Mouse (Mus musculus) midbrain, embryonic 12.5 days (tissue): Measurements from ENCODE around the gene Nsg1. TPM values are rescaled to one million over a fixed set of nuclear protein-coding genes. Genes with fewer than 3 reads are reported as not detected.

Experiments
- ATAC-seq: fragments of 200-750 bp; cut with Nextera tagmentation; 2 replicates; pipeline ENCODE4 v1.8.0; 2017; ENCODE audit warnings: low read depth, moderate TSS enrichment, moderate library complexity; ENCODE audit not compliant: low FRiP score
- H3K27ac ChIP-seq: fragments of 300-500 bp; sonication (generic); replicated peaks from 2 replicates; pipeline ENCODE4 v1.5.1; 2016; ENCODE audit warnings: mild to moderate bottlenecking
- H3K27me3 ChIP-seq: fragments of 300-500 bp; sonication (generic); 2 replicates; pipeline ENCODE4 v1.6.1; 2016; ENCODE audit warnings: mild to moderate bottlenecking
- H3K36me3 ChIP-seq: fragments of 300-500 bp; sonication (generic); 2 replicates; pipeline ENCODE4 v1.6.1; 2016
- H3K4me1 ChIP-seq: fragments of 300-500 bp; sonication (generic); 2 replicates; pipeline ENCODE4 v1.6.1; 2016
- H3K4me2 ChIP-seq: fragments of 300-500 bp; sonication (generic); replicated peaks from 2 replicates; pipeline ENCODE4 v1.6.1; 2016; ENCODE audit warnings: mild to moderate bottlenecking, moderate library complexity
- H3K4me3 ChIP-seq: fragments of 300-500 bp; sonication (generic); 2 replicates; pipeline ENCODE4 v1.5.1; 2016; ENCODE audit warnings: mild to moderate bottlenecking
- H3K9ac ChIP-seq: fragments of 300-500 bp; sonication (generic); replicated peaks from 2 replicates; pipeline ENCODE4 v1.6.1; 2016; ENCODE audit warnings: mild to moderate bottlenecking, moderate library complexity
- H3K9me3 ChIP-seq: fragments of 300-500 bp; sonication (generic); 2 replicates; pipeline ENCODE4 v1.6.1; 2016; ENCODE audit warnings: mild to moderate bottlenecking
- WGBS: fragments of 180-500 bp; shearing (Covaris S2); methylation state at CpG from one replicate; pipeline ENCODE4 v1.1.7; 2016; 5-methylcytosine and 5-hydroxymethylcytosine counted together
- polyA plus RNA-seq: library from polyadenylated mRNA; unstranded; fragments of >200 nt; fragmentation: Nextera tagmentation; extraction: Ambion mirVana; gene quantifications from 2 replicates; pipeline ENCODE4 v1.2.1, GENCODE M21; 2016

The Nsg1 gene
- polyA plus RNA-seq, 1 experiment from 2014 or later: 369 TPM

GRCm38 (mm10) chr5:38097501-38098093 lies 62.1 kb downstream of the Nsg1 start:
- Histone ChIP-seq H3K27me3 (no peaks in the 10 kb centered on the region), H3K4me2 (no peak overlapping the region), H3K9me3 (no peaks in the 10 kb centered on the region), H3K4me3 (no peak overlapping the region), H3K27ac (no peak overlapping the region), H3K4me1 (no peaks in the 10 kb centered on the region), H3K36me3 (no peaks in the 10 kb centered on the region), H3K9ac (no peak overlapping the region)
- WGBS: 70% methylated on average over 4 of the region's 4 CpGs
- no peak for ATAC-seq

DNA sequence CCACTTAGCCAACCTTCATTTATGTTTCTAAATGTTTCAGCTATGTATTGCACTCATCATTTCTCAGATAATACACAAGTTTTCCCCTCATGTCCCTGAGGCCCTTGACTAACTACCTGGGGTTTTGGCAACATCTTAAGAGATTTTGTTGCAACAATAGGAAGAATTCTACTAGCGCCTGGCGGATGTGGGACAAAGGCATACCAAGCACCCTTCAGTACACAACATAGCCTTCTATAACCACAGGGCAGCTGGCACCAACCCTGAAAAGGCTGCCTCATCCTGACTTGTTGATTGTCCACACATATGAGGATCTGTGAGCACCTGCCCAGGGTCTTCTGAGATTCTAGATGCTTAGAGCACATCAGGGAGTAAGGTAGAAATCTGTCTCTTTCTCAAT lies 65.4 kb downstream of the Nsg1 start:
- Histone ChIP-seq H3K4me3 (no peak overlapping the region), H3K9ac (no peak overlapping the region), H3K4me1 (peaks cover 5% of the 10 kb centered on the region), H3K4me2 (no peak overlapping the region), H3K36me3 (no peaks in the 10 kb centered on the region), H3K9me3 (no peaks in the 10 kb centered on the region), H3K27me3 (no peaks in the 10 kb centered on the region), H3K27ac (no peak overlapping the region)
- 92% methylated on average over 2 of the region's 2 CpGs for WGBS
- no peak for ATAC-seq

- H3K27ac ChIP-seq: no peak overlapping the region
- H3K4me3 ChIP-seq: no peak overlapping the region
- no peaks in the 10 kb centered on the region for H3K36me3 ChIP-seq
- H3K9ac ChIP-seq: no peak overlapping the region
- no peak for ATAC-seq
- H3K4me2 ChIP-seq: no peak overlapping the region
- no peaks in the 10 kb centered on the region for H3K9me3 ChIP-seq
- peaks cover 5% of the 10 kb centered on the region for H3K4me1 ChIP-seq
- 71% methylated on average over 2 of the region's 2 CpGs for WGBS
- no peaks in the 10 kb centered on the region for H3K27me3 ChIP-seq
These were observed 67.8 kb downstream of the Nsg1 start for GRCm38 (mm10) chr5:38091966-38092304.

GRCm38 (mm10) chr5:38091046-38091965 lies 68.4 kb downstream of the Nsg1 start:
- ATAC-seq: peak; percentile 49; the same call in 1 of the 2 replicates
- WGBS: 71% methylated on average over 8 of the region's 8 CpGs
- no peaks in the 10 kb centered on the region for H3K27me3 ChIP-seq
- no peaks in the 10 kb centered on the region for H3K9me3 ChIP-seq
- H3K36me3 ChIP-seq: no peaks in the 10 kb centered on the region
- H3K27ac ChIP-seq: no peak overlapping the region
- H3K4me1 ChIP-seq: peaks cover 5% of the 10 kb centered on the region
- H3K4me2 ChIP-seq: no peak overlapping the region
- H3K4me3 ChIP-seq: no peak overlapping the region
- no peak overlapping the region for H3K9ac ChIP-seq

GRCm38 (mm10) chr5:38090581-38090980 lies 69.1 kb downstream of the Nsg1 start:
- Histone ChIP-seq H3K4me2 (no peak overlapping the region), H3K36me3 (no peaks in the 10 kb centered on the region), H3K4me3 (no peak overlapping the region), H3K9me3 (no peaks in the 10 kb centered on the region), H3K27me3 (0 out of 2 replicates have a peak, but pooled peaks cover 3% of the 10 kb centered on the region), H3K9ac (no peak overlapping the region), H3K27ac (no peak overlapping the region), H3K4me1 (peaks cover 8% of the 10 kb centered on the region)
- ATAC-seq: no peak
- WGBS: 57% methylated on average over 3 of the region's 3 CpGs

DNA sequence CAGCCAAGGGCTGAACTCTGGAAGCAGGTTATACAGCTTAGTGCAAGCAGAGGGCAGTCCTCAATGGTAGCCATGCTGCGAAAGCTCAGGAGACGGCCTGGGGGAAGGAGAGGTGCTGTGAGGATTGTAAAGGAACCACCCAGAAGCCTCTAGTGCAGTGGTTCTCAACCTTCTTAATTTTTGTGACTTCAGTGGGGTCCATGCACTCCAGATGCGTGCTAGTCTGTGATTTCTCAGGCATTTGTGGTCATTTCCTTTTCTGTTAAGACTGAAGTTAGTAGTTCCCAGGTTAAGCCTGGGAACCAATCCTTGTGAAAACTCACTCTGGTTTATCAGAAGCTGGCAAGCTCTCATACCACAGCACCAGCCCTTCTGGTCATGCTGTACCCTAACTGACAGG lies 69.6 kb downstream of the Nsg1 start:
- H3K9me3 ChIP-seq: no peaks in the 10 kb centered on the region

More for the DNA sequence above, 69.6 kb downstream of the Nsg1 start:
- Histone ChIP-seq H3K27me3 (0 out of 2 replicates have a peak, but pooled peaks cover 5% of the 10 kb centered on the region), H3K36me3 (no peaks in the 10 kb centered on the region), H3K9ac (no peak overlapping the region), H3K4me2 (no peak overlapping the region), H3K4me3 (no peak overlapping the region), H3K4me1 (peaks cover 10% of the 10 kb centered on the region), H3K27ac (no peak overlapping the region)
- ATAC-seq: no peak
- WGBS: 69% methylated on average over 3 of the region's 3 CpGs

Other genes starting within 250 kb of the Nsg1 start
- gene Stx18, start 121.2 kb downstream of the Nsg1 start, polyA plus RNA-seq: 42.1 and 42.5 TPM in 2 replicates
- 22.0 and 26.8 TPM in 2 replicates for gene Zbtb49, start 60.5 kb upstream of the Nsg1 start, polyA plus RNA-seq
- 100 and 113 TPM in 2 replicates for gene Lyar, start 60.6 kb upstream of the Nsg1 start, polyA plus RNA-seq
- 88.3 and 100 TPM in 2 replicates for gene Tmem128, start 100.3 kb upstream of the Nsg1 start, polyA plus RNA-seq
- gene Otop1, start 116.1 kb upstream of the Nsg1 start, polyA plus RNA-seq: not detected in 2 replicates
- gene Drd5, start 159.5 kb upstream of the Nsg1 start, polyA plus RNA-seq: 0.13 and 0.18 TPM in 2 replicates